Mouse (Mus musculus) kidney, adult 2 months (tissue): ENCODE measurements at regions not wholly inside any gene's neighbourhood (a gene's known extent, or its start where the extent isn't known, plus 50 kb on each side); places are given as distances from the start of the nearest gene placed in this dataset.

Experiments used
- DNase-seq: peaks from one replicate; pipeline ENCODE4 v3.0.0; 2021
- H3K27ac ChIP-seq: fragments of 200-500 bp; 2 replicates; pipeline ENCODE4 v1.5.1; 2012; ENCODE audit warnings: low read depth, low read length, control low read depth, inconsistent platforms; ENCODE audit not compliant: insufficient read depth
- H3K27me3 ChIP-seq: fragments of 200-500 bp; replicated peaks from 2 replicates; pipeline ENCODE4 v1.6.1; 2012; ENCODE audit warnings: mild to moderate bottlenecking, moderate library complexity, low read length, inconsistent platforms; ENCODE audit not compliant: control insufficient read depth, insufficient read depth
- H3K36me3 ChIP-seq: fragments of 200-500 bp; 2 replicates; pipeline ENCODE4 v1.6.1; 2012; ENCODE audit warnings: mild to moderate bottlenecking, moderate library complexity, low read length, inconsistent platforms; ENCODE audit not compliant: control insufficient read depth, insufficient read depth
- H3K4me1 ChIP-seq: fragments of 200-500 bp; 2 replicates; pipeline ENCODE4 v1.6.1; 2011; ENCODE audit warnings: low read length; ENCODE audit not compliant: control insufficient read depth, insufficient read depth
- H3K4me3 ChIP-seq: fragments of 200-500 bp; 2 replicates; pipeline ENCODE4 v1.5.1; 2011; ENCODE audit warnings: mild to moderate bottlenecking, low read depth, low read length, control low read depth; ENCODE audit not compliant: insufficient read depth
- CTCF ChIP-seq: fragments of 200-500 bp; conservative IDR thresholded peaks from 2 replicates; pipeline ENCODE4 v1.5.1; 2011; ENCODE audit warnings: low read depth, mild to moderate bottlenecking, control low read depth, low read length, moderate library complexity, mixed read lengths; ENCODE audit not compliant: insufficient read depth, insufficient read length
- POLR2A ChIP-seq: fragments of 200-500 bp; IDR thresholded peaks from one replicate; pipeline ENCODE4 v1.6.1; 2011; ENCODE audit warnings: low read depth, low read length, control low read depth
- WGBS: fragments of 180-500 bp; shearing (Covaris S2); methylation state at CpG from one replicate; pipeline ENCODE4 v1.1.7; 2018; 5-methylcytosine and 5-hydroxymethylcytosine counted together

GRCm38 (mm10) chr3:105359636-105360035, 92.5 kb upstream of the Kcnd3 start:
- no peak overlapping the region for H3K27ac ChIP-seq
- DNase-seq, result no peak
- WGBS, result 67% methylated on average over 3 of the region's 3 CpGs
- TF ChIP-seq CTCF (no peak), POLR2A (no peak)
- H3K4me3 ChIP-seq, result no peak overlapping the region
- no peaks in the 10 kb centered on the region; the same call in 1 of the 2 replicates for H3K27me3 ChIP-seq
- H3K4me1 ChIP-seq, result no peaks in the 10 kb centered on the region
- H3K36me3 ChIP-seq, result no peaks in the 10 kb centered on the region

DNA sequence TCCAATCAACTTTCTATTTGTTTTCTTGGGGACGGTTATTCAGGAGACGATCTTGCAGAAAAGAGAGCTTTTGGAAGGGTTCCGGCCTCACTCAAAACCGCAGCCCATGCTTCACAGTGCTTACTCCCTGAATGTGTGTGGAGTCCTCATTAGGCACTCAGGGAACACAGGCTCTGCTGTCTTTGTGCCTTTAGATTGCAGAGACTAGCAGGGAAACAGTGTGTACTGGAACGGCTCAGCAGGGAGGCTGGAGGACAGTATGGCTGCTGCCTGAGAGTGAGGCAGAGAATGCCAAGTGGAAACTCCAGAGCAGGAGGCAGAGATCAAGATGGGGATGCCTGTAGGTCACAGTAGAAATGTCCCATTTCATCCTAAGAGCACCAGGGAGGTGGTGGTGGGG, 87.4 kb upstream of the Kcnd3 start:
- Histone ChIP-seq H3K4me3 (no peak overlapping the region), H3K27me3 (no peaks in the 10 kb centered on the region; the same call in 1 of the 2 replicates), H3K36me3 (no peaks in the 10 kb centered on the region), H3K4me1 (no peaks in the 10 kb centered on the region), H3K27ac (no peak overlapping the region)
- 91% methylated on average over 5 of the region's 5 CpGs for WGBS
- no peak for TF ChIP-seq POLR2A
- TF ChIP-seq CTCF, result no peak
- no peak for DNase-seq

GRCm38 (mm10) chr3:105366806-105367205, 85.3 kb upstream of the Kcnd3 start:
- TF ChIP-seq POLR2A, result no peak
- TF ChIP-seq CTCF, result no peak
- 90% methylated on average over 6 of the region's 6 CpGs for WGBS
- Histone ChIP-seq H3K27ac (no peak overlapping the region), H3K4me3 (no peak overlapping the region), H3K36me3 (no peaks in the 10 kb centered on the region), H3K27me3 (no peaks in the 10 kb centered on the region), H3K4me1 (no peaks in the 10 kb centered on the region)
- DNase-seq, result no peak

GRCm38 (mm10) chr3:105367972-105368371, 84.2 kb upstream of the Kcnd3 start:
- H3K4me1 ChIP-seq, result no peaks in the 10 kb centered on the region
- no peaks in the 10 kb centered on the region for H3K36me3 ChIP-seq
- H3K4me3 ChIP-seq, result no peak overlapping the region
- WGBS, result 81% methylated on average over 8 of the region's 8 CpGs
- H3K27me3 ChIP-seq, result no peaks in the 10 kb centered on the region
- TF ChIP-seq CTCF, result no peak
- TF ChIP-seq POLR2A, result no peak
- H3K27ac ChIP-seq, result no peak overlapping the region
- no peak for DNase-seq

DNA sequence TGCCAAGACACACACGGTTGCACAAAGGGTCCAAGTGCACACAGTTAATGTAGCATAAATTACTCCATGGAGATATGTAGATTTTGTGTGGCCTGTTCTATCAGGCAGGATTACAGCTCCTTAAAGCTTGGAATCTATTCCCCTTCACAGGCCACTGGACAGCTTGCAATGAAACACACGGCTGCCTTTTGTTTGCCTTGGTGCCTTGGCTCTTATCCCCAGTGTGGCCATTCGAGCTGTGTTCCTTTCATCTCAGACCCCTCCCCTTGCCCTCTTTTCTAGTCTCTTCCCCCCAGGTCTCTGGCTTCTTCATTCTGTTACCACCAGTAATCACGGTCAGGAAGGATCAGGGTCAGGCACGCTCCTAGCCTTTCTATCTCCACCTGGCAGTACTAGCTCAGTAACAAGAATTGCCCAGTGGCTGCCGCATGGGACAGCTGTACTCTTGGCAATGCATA, 79.7 kb upstream of the Kcnd3 start:
- WGBS, result 32% methylated on average over 6 of the region's 6 CpGs

GRCm38 (mm10) chr3:105374306-105374705, 77.8 kb upstream of the Kcnd3 start:
- DNase-seq, result no peak
- Histone ChIP-seq H3K27ac (no peak overlapping the region), H3K27me3 (no peaks in the 10 kb centered on the region), H3K36me3 (no peaks in the 10 kb centered on the region), H3K4me3 (no peak overlapping the region), H3K4me1 (no peaks in the 10 kb centered on the region)
- TF ChIP-seq POLR2A (no peak), CTCF (no peak)
- WGBS, result 87% methylated on average over 1 of the region's 1 CpGs

More for the DNA sequence above, 79.7 kb upstream of the Kcnd3 start:
- no peaks in the 10 kb centered on the region for H3K4me1 ChIP-seq
- TF ChIP-seq POLR2A (no peak), CTCF (no peak)
- H3K27me3 ChIP-seq, result no peaks in the 10 kb centered on the region
- DNase-seq, result no peak
- no peak overlapping the region for H3K4me3 ChIP-seq
- H3K27ac ChIP-seq, result no peak overlapping the region
- no peaks in the 10 kb centered on the region for H3K36me3 ChIP-seq

- no peak for TF ChIP-seq POLR2A
- TF ChIP-seq CTCF, result no peak
- H3K4me1 ChIP-seq, result no peaks in the 10 kb centered on the region
- H3K27ac ChIP-seq, result no peak overlapping the region
- H3K4me3 ChIP-seq, result no peak overlapping the region
- no peaks in the 10 kb centered on the region for H3K36me3 ChIP-seq
- DNase-seq, result peak; percentile 29
- no peaks in the 10 kb centered on the region for H3K27me3 ChIP-seq
These were observed 77.3 kb upstream of the Kcnd3 start for GRCm38 (mm10) chr3:105374836-105375235.
